Mouse (Mus musculus): ENCODE measurements around the gene Slc25a38.
"Not testable (repeated sequence)": the region's sequence is repeated elsewhere in the genome, so short reads cannot be mapped to it uniquely, and the experiment has no call there.

The Slc25a38 gene

DNA sequence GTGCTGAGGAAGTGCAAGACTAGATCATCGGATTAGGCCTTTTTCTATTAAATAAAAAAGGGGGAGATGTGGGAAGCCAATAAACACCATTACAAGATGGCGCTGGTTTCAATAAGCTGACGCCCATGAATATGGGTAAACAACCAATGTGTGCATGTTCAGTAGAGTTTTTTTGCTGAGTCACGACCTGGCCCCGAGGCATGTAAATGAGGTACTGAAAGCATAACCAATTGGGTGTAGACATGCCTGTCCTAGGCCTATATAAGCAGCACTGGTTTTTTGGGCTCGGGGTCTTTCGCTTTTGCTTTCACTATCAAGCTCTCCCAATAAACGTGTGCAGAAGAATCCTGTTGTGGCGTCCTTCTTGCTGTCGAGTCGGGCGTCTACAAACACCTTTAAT, 1.2 kb upstream of the Slc25a38 start:
- not testable (repeated sequence) for DNase-seq

DNA sequence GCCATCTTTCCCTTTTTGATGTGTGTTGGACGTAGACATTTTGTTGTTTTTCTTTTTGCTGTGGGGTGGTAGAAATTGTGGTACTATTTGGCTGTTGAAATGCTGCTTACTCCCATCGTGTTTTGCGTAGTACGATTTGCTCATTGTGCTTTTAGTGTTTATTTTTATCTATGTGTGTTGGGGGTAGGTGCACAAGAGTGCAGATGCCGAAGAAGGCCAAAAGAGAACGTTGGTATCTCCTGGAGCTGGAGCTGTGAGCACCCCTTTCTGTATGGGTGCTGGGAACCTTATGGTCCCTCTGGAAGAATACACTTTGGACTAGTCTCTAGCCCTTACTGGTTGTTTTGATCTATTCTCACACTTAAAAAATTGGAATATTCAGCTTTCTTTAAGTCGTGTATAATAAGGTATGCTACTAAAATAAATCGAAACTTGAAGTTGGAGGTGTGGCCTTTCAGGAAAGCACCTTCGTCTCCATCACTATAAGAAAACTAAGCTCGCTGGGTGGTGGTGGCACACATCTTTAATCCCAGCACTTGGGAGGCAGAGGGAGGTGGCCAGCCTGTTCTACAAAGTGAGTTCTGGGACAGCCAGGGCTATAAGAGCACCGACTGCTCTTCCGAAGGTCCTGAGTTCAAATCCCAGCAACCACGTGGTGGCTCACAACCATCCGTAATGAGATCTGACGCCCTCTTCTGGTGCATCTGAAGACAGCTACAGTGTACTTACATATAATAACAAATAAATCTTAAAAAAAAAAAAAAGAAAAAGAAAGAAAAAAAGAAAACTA, 1.2 kb downstream of the Slc25a38 start:
- no peak for DNase-seq

GRCm38 (mm10) chr9:120112472-120112871, 2.3 kb downstream of the Slc25a38 start:
- no peak for DNase-seq

GRCm38 (mm10) chr9:120113456-120113855, 3.3 kb downstream of the Slc25a38 start:
- peak in 1 of 2 experiments; percentile 47 for DNase-seq

- DNase-seq, result no peak
These were observed 4.0 kb downstream of the Slc25a38 start for GRCm38 (mm10) chr9:120114051-120114788.

DNA sequence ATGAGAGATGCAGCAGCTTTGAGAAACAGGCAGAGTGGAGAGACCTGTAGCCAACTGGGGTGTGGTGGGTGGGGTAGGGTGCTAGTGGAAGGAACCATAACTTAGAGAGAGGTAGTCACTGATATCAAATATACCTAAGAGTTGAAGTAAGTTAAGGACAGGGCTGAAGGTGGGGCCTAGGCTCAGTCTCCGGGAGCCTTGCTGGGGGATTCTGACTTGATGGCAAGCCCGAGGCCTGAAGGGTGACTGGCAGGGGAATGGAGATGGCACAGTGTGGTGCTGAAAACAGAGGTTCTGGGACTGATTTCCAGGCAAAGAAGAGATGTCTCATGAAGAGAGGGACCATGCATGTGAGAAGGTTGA, 4.6 kb downstream of the Slc25a38 start:
- DNase-seq, result no peak

DNA sequence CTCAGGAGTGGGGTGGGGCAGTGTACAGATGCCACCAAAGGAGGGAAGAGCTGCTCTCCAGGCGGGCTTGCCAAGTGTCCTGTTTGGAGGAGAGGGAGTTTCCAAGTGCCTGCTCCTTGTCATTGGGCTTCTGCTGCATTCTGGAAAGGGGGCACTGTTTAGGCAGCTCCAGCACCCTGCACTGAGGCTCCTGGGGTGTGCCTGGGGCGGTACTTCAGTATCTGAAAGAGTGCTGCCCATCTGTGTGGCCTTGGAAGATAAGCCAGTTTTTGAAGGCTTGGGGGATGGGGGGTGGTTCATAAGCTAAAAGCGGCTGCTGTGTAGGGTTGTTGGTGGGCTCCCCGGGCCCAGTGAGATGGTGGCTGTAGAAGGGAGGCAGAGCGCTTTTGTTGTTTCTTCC, 5.4 kb downstream of the Slc25a38 start:
- DNase-seq, result no peak

DNA sequence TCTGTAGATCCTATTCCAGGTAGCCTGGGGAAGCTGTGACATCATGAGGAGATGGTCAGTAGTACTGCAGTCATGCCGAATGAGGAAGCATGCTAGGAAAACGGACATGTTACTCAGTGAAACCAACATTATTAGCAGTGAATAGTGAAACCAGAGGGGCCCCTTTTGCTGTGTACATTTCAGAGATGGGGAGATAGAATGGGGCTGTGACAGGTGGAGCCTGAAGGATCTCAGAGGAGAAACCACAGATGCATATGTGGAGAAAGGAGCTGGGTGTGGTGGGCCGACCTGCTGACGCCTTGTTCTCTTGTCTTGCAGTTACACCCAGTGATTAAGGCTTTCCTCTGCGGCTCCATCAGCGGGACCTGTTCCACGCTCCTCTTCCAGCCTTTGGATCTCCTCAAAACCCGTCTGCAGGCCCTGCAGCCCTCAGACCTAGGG, 6.0 kb downstream of the Slc25a38 start:
- no peak for DNase-seq

- DNase-seq, result no peak
These were observed 8.0 kb downstream of the Slc25a38 start for GRCm38 (mm10) chr9:120118212-120118611.

- no peak for DNase-seq
These were observed 10.3 kb downstream of the Slc25a38 start for GRCm38 (mm10) chr9:120120503-120120902.

- DNase-seq, result no peak
These were observed 16.7 kb downstream of the Slc25a38 start for GRCm38 (mm10) chr9:120126868-120127267.

DNA sequence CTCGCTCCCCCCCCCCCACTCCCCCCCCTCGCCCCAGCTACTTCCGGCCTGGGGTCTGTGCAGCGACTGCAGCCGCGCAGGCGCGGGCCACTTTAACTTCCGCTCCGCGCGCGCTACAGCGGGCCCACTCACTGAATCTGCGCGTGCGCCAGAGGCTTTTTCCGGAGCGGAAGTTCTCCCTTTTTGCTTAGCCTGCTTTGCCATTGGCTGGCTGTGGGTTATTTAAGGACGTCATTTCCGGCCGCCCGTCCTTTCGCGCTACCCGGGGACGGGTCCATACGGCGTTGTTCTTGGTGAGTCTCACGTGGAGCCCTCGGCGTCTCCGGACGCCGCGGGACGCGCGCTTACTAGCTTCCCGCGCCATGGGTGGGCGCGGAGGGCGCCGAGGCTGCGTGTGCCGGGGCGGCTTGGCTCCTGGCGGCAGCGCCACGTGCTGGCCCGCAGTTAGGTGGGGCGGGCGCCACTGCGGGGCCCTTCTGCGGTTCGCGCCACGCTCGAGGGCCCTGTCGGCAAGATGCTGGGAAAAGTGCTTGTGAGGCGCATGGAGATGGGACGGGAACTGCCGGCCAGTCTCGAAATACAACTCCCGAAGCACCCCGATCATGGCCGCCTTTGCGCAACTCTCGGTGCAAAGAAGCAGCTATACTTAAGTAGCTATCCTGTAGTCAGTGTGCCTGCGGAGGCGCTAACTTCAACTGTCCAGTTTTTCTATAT, 17.5 kb downstream of the Slc25a38 start, which contains the start of gene Rpsa:
Gene Rpsa (plus strand): TSS at position 152 of the 714 bp plus-strand sequence.
- peak; percentile 97 to 99 for DNase-seq

DNA sequence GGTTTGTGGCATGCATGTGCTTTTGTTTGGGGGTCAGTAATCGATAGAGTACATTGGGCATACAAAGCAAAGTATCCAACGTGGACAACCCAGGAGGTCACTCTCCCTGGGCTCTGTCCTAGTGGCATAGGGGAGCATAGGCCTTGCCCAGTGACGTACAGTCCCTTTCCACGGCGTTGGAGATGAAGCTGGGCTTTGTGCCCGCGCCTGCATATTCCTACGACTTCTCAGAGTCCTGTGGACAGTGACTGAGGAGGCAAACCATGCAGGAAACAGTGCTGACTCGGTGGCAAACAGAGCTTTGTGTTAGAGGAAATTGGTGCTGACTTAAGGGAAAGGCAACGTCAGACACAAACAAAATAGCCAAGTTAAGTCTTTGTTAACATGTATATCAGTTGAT, 19.1 kb downstream of the Slc25a38 start:
- no peak for DNase-seq

DNA sequence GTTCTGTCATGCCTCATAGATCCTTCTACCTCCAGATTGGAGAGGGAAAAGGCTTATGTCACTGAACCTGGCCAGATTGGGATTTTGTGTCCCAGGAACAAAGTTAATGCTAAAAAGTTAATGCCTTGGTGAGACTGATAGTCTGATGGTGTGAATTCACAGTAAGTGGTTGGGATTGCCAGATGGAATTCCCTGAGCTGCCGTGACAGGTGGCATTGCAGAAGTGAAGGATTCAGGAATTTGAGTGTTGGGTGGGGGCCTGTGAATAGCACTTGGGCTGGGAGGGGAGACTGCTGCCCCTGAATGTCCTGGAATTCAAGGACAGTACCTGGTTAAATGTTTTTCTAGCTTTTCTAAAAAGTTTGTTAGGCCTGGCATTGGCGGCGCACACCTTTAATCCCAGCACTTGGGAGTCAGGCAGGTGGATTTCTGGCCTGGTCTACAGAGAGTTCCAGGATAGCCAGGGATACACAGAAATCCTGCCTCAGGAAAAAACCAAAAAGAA, 21.7 kb downstream of the Slc25a38 start:
- DNase-seq, result no peak

DNA sequence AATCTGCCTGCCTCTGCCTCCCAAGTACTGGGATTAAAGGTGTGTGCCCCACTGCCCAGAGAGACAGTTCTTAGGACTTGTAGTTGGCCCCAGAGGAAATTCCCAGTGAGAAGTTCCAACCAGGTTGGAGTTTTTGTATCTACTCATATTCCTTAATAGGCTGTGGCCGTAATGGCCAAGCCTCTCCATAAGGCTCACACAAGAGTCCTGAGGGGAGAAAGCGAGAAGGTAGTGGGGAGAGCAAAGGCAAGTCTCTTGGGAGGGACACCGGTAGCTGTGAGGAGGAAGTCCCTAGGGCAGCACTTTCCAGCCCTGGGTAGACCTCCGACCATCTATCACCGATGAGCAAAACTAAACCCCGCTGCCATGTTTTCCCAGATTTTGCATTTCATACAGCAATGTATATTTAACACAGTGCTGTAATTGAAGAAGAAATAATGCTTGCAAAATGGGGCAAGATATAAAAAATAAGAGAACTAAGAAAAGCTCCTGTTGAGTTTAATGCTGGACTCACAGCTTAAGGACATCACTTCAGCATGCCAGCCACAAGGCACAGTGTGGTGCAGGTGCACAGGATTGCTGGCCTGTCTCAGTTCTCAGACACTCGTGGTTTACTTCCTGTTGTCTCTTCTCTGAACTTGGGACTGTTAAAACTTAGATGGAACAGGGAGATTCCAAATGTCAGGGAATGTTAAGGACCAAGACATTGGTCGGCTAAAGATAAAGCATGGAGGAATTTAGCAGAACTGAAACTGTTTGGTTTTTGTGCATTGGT, 23.0 kb downstream of the Slc25a38 start:
- no peak for DNase-seq

GRCm38 (mm10) chr9:120133755-120134475, 23.7 kb downstream of the Slc25a38 start:
- DNase-seq, result no peak

DNA sequence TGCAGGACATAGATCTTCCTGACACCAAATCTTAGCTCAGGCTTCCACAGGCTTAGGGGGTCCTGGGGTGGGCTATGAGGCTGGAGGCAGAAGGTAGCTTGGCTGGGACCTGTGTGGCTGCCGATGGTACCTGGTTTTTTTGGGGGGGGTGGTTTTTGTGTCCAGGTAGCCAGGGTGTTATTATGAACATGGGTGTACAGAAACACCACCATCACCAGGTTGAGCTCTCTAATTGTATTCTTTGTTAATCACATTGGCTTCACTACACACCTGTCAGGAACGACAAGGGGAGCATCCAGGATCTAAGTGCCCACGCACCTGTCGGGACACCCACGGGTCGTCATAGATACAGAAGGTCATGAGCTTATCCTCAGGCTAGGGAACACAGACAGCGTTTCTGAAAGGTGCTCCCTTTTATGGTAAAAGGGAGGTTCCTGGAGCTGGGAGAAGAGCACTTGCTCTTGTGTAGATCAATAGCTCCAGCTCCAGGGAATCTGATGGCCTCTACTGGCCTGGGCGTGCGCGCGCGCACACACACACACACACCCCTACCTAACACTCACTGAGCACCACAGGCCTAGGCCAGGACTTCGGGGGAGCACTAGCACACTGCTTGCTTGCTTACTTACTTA, 24.5 kb downstream of the Slc25a38 start:
- no peak for DNase-seq

DNA sequence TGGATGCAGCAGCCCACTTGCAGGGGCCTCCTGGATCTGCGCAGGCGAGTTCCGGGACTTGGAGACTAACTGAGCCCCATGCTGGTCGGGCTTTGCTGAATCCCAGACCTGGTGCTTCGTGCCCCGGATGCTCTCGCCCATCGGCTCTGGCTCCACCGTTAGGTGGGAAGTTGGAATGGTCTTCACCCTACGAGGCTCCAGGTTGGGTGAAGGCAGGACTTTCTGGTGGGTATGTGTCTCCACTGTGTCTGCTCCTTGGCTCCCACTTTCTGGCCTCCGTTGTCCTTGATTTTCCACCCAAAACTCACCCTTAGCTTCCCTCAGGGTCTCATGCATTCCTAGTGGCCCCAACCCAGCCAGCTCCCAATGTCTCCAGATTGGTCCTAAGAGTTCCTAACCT, 25.3 kb downstream of the Slc25a38 start:
- no peak for DNase-seq

DNA sequence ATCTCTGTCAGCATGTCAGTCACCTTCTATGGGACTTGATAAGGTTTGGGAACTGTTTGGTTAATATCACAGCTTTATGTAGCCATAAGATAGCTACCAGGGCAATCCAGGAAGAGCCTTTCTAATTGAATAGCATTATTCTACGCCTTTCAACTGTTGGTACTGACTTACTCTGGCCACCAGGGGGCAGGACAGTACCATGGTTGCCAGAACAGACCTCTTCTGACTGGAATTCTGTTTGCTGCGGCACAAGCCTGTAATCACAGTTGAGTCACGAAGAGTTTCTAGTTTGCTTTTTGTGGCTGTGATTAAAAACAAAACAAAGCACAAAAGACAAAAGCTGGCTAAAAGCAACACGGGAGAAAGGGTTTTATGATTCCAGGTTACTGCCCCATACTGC, 30.5 kb downstream of the Slc25a38 start:
- DNase-seq, result peak; percentile 76 to 81

- no peak for DNase-seq
These were observed 34.3 kb downstream of the Slc25a38 start for GRCm38 (mm10) chr9:120144474-120144873.

DNA sequence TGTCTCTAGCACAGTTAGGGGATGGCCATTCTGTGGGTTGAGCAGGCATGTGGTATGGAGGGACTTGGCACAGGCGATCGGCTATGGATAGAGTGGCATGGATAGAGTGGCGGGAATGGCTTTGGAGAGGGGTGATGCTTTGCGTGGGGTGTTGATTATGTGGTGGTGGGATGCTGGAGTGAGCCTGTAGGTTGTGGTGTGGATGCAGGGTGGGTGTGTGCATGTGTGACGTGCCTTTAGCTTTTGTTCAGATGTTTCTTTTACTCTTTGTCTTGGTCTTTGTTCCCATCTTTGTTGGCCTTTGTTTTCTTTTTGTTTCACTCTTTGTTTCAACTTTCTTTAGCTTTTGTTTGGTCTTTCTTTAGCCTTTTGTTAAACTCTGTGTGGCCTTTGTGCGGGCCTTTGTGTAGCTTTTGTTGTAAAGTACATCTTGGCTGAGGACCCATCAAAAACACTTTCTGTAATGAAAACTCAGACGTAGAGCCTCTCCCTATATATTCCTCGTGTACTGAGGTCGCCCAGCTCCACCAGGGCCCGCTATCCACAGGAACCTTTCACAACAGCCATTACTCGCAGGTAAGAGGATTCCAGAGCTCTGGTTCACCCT, 39.2 kb downstream of the Slc25a38 start, which contains the start of gene Mobp:
Gene Mobp (plus strand): TSS at position 486 of the 607 bp plus-strand sequence.
- no peak for DNase-seq
